Mouse (Mus musculus) cortical plate, adult 2 months (tissue): Measurements from ENCODE around the gene Wdr83. TPM values are rescaled to one million over a fixed set of nuclear protein-coding genes. Genes with fewer than 3 reads are reported as not detected.
"Not testable (repeated sequence)": the region's sequence is repeated elsewhere in the genome, so short reads cannot be mapped to it uniquely, and the experiment has no call there.

Source experiments
- H3K27ac ChIP-seq: fragments of 200-500 bp; 2 replicates; pipeline ENCODE4 v1.5.1; 2012; ENCODE audit warnings: low read length, control low read depth, inconsistent platforms; ENCODE audit not compliant: insufficient read depth
- H3K4me1 ChIP-seq: fragments of 200-500 bp; 2 replicates; pipeline ENCODE4 v1.6.1; 2011; ENCODE audit warnings: low read length; ENCODE audit not compliant: control insufficient read depth, insufficient read depth
- H3K4me3 ChIP-seq: fragments of 200-500 bp; 2 replicates; pipeline ENCODE4 v1.5.1; 2011; ENCODE audit warnings: mild to moderate bottlenecking, low read length, control low read depth; ENCODE audit not compliant: insufficient read depth
- CTCF ChIP-seq: fragments of 200-500 bp; IDR thresholded peaks from 2 replicates; pipeline ENCODE4 v1.5.1; 2011; ENCODE audit warnings: mild to moderate bottlenecking, control low read depth, low read length; ENCODE audit not compliant: insufficient read depth; ENCODE audit errors: extremely low read depth
- POLR2A ChIP-seq: fragments of 200-500 bp; IDR thresholded peaks from 2 replicates; pipeline ENCODE4 v1.6.1; 2011; ENCODE audit warnings: mild to moderate bottlenecking, low read length, control low read depth; ENCODE audit not compliant: insufficient read depth; ENCODE audit errors: extremely low read depth
- polyA plus RNA-seq: library from polyadenylated mRNA; depleted of rRNA; stranded (reverse); fragments of >200 nt; gene quantifications from 2 replicates; pipeline ENCODE4 v1.2.3, GENCODE M21; 2012

Gene Wdr83
- polyA plus RNA-seq, 1 experiment, result 54.7 TPM

DNA sequence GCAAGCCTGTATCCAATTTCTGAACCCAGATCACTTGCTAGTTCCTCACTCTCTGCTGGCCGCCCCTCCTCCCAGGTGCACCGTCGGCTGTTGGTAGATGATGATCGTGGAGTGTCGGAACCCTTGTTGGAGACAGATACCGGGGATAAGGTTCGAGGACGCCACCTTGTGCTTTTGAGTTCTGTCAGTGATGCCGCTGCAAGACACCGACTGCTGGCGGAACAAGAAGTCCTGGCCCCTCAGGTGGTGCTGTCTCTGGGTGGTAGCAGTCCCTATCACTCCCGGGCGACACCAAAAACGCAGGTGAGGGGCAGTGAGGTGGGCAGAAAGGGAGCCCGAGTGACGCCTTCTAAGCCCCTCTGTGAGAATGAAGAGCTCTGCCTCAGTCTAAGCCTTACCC is 15.1 kb upstream of the Wdr83 start:
- Histone ChIP-seq H3K27ac (no peak overlapping the region), H3K4me1 (no peaks in the 10 kb centered on the region), H3K4me3 (no peak overlapping the region)
- TF ChIP-seq POLR2A, result no peak
- no peak for TF ChIP-seq CTCF

DNA sequence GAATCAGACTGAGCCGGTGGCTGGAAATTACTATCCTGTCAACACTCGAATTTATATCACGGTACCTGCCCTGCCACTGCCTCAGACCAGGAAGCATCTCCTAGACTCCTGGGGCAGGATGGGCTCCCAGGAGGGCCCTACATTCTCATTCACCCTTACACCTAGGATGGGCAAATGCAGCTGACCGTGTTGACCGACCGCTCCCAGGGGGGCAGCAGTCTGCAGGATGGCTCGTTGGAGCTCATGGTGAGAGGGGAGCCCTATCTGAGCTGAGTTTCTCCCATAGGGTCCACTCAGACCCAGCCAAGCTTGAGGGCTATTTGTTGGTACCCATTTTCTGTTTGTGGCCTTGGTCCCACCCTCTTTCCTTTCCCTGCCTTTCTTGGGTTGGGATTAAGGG is 14.5 kb upstream of the Wdr83 start:
- Histone ChIP-seq H3K4me1 (no peaks in the 10 kb centered on the region), H3K27ac (no peak overlapping the region), H3K4me3 (no peak overlapping the region)
- TF ChIP-seq POLR2A, result no peak
- no peak for TF ChIP-seq CTCF

DNA sequence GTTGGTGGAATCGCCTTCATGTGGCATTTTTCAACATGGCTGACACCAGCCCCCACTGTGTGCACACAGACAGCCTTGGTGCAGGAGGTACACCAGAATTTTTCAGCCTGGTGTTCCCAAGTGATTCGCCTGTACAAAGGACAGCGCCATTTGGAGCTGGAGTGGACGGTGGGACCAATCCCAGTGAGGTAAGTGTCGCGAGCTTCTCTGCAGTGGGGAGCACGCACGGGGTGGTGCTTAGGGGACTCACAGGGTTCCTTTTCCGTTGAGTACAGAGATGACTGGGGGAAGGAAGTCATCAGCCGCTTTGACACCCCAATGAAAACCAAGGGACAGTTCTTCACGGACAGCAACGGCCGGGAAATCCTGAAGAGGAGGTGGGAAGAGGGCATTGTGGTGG is 13.9 kb upstream of the Wdr83 start:
- no peak for TF ChIP-seq CTCF
- Histone ChIP-seq H3K4me1 (no peaks in the 10 kb centered on the region), H3K4me3 (no peak overlapping the region), H3K27ac (no peak overlapping the region)

DNA sequence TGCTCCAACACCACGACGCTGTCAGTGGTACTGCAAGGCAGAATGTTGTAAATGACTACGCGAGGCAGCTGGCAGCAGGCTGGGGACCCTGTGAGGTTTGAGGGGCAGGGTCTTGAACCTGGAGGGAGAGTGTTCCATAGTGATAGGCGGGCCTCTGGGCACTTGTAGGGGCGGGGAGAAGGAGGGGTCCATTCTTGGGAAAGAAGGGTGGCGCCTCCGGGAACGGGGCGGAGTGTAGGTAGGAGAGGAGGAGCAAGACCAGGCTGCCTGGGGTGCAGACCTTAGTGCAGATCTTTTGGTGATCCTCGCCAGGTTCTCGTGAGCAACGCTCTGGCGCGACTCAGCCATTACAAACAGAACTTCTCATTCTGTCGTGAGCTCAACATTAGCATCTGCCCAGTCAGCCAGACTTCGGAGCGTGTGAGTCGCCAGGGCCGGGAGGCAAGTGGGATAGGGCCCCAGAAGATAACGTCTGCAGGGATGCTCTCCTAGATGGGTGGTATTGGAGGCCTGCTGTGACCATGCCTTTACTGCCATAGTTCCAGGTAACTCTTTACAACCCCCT is 10.5 kb upstream of the Wdr83 start:
- Histone ChIP-seq H3K4me3 (no peak overlapping the region), H3K4me1 (no peaks in the 10 kb centered on the region), H3K27ac (no peak overlapping the region)
- TF ChIP-seq POLR2A, result no peak
- TF ChIP-seq CTCF, result no peak

DNA sequence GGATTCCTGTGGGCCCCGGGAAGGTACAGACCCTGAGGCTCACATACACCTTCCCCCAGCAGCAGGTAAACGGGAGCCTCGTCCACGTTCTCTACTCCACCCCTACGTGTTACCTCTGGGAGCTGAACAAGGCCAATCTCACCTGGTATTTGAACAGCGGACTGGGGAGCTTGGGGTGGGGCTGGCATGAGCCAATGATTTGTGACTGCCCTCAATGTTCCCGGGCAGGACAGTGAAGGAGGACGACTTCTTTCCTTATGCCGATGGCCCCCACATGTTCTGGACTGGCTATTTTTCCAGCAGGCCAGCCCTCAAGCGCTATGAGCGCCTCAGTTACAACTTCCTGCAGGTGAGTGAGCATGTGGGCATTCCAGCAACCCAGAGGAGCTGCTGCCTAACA is 9.8 kb upstream of the Wdr83 start:
- TF ChIP-seq CTCF, result no peak
- TF ChIP-seq POLR2A, result no peak
- H3K4me1 ChIP-seq, result no peaks in the 10 kb centered on the region
- no peak overlapping the region for H3K4me3 ChIP-seq
- H3K27ac ChIP-seq, result no peak overlapping the region

DNA sequence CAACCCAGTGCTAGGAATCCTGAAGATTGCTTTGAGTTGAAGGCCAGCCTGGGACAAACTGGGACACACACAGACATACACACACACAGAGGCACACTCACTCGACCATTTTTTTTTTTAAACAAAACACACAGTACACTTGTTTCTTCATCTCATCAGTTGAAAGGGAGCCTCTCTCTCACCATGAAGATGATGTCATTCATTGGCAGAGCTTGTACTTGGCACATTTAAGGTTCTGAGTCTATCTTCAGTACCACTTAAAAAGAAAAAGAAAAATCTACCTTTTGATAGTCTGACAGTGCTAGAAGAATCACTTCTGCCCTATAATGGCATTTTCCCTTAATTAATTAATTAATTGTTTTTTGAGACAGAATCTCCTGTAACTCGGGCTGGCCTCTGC is 7.7 kb upstream of the Wdr83 start:
- no peak for TF ChIP-seq POLR2A
- no peak for TF ChIP-seq CTCF
- Histone ChIP-seq H3K4me1 (peaks cover 1% of the 10 kb centered on the region; the same call in 1 of the 2 replicates), H3K27ac (no peak overlapping the region), H3K4me3 (no peak overlapping the region)

DNA sequence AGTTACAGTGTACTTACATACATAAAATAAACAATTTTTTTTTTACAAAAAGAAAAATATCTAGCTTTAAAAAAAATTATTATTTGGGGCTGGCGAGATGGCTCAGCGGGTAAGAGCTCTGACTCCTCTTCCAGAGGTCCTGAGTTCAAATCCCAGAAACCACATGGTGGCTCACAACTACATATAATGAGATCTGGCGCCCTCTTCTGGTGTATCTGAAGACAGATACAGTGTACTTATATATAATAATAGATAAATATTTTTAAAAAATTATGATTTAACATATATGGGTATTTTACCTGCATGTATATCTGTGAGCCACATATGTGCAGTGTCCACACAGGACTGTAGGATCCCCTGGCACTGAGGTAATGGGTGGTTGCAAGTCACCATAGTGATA is 5.1 kb upstream of the Wdr83 start:
- Histone ChIP-seq H3K4me1 (peaks cover 5% of the 10 kb centered on the region; the same call in 1 of the 2 replicates), H3K4me3 (no peak overlapping the region), H3K27ac (no peak overlapping the region)
- no peak for TF ChIP-seq CTCF
- no peak for TF ChIP-seq POLR2A

DNA sequence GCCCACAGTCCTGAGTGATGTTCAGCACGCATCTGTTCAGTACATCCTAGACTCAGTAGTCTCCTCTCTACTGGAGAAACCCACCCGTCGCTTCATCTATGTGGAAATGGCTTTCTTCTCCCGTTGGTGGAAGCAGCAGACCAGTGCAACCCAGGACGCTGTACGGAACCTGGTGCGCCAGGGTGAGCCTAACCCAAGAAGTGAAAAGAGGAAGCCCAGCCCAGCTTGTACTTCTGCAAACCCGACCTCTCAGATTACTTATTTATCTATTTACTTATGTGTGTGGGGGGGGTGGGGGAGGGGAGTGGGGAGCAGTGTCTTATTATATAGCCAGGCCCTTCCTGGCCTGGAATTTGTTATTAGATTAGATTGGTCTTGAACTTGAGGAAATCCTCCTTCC is 3.5 kb upstream of the Wdr83 start:
- H3K4me3 ChIP-seq, result no peak overlapping the region
- TF ChIP-seq CTCF, result no peak
- TF ChIP-seq POLR2A, result no peak
- peaks cover 8% of the 10 kb centered on the region for H3K4me1 ChIP-seq
- no peak overlapping the region for H3K27ac ChIP-seq

DNA sequence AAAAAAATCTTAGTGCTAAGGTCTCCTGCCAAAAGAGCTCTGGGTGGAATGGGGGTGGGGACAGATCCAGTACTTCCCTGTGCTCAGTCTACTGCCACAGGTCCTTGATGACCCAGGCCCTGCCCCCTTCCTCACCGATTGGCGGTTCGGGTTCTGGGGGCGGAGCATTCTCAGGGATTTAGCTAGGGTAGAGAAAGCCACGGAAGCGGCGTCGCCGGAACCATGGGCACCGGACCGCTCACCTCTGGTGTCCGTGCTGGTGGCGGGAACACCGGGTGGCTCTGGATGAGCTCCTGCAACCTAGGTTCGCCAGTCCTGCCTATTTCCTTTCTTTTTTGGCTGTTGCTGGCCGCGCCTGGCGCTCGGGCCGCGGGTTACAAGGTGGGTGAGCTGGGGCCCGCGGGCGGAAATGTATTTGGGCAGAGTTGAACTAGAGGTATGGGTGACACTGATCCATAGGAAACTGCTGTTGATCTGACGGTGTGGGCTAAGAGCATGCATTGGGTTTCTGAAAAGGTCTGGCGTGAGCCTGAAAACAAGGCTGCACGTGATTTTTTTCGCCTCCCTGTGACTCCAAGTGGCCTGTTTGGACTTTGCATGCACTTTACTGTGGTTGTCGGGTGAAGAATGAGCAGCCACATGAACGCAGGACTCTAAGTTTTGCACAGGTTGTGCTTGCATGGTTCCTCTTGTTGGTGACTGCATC is 2.2 kb upstream of the Wdr83 start, which contains the start of gene Man2b1:
TSS of gene Man2b1 (plus strand) at position 163 of the 706 bp plus-strand sequence.
- H3K4me3 ChIP-seq, result peak within 1 kb of the TSS; percentile 69
- H3K27ac ChIP-seq, result no peak within 1 kb of the TSS
- peaks cover 9% of the 10 kb centered on the region for H3K4me1 ChIP-seq
- TF ChIP-seq POLR2A (peak; percentile 94), CTCF (no peak)

DNA sequence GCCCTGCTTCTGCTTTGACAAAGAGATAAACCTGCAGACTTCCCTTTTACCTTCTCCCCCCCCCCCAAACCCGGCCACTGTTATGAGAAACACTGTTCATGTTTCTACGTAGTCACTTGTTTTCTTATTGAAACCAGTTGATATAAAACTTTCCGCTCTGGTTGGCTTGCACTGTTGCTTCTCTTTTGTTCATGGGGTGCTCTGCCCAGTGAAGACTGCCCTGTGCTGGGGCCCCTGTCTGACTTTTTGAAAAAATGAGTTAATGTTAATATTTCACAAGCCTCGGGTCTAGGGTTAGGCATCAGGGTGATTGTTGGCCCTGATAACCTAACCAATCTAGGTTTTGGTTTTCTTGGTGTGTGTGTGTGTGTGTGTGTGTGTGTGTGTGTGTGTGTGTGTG is 1.1 kb upstream of the Wdr83 start:
- not testable (repeated sequence) for H3K27ac ChIP-seq, H3K4me3 ChIP-seq, H3K4me1 ChIP-seq
